Mouse (Mus musculus) limb, embryonic 12.5 days (tissue): ENCODE measurements around the gene Iqcf5. TPM values are rescaled to one million over a fixed set of nuclear protein-coding genes. Genes with fewer than 3 reads are reported as not detected.

Experiments used
- ATAC-seq: fragments of 200-750 bp; cut with Nextera tagmentation; 2 replicates; pipeline ENCODE4 v1.8.0; 2017; ENCODE audit warnings: low read depth, moderate TSS enrichment; ENCODE audit not compliant: insufficient number of reproducible peaks, insufficient read depth, low FRiP score, low TSS enrichment
- H3K27ac ChIP-seq: fragments of 300-500 bp; sonication (generic); 2 replicates; pipeline ENCODE4 v1.5.1; 2016; ENCODE audit warnings: mild to moderate bottlenecking, moderate library complexity
- H3K27me3 ChIP-seq: fragments of 300-500 bp; sonication (generic); 2 replicates; pipeline ENCODE4 v1.6.1; 2016; ENCODE audit warnings: mild to moderate bottlenecking, moderate library complexity
- H3K36me3 ChIP-seq: fragments of 300-500 bp; sonication (generic); 2 replicates; pipeline ENCODE4 v1.6.1; 2016; ENCODE audit warnings: mild to moderate bottlenecking, moderate library complexity
- H3K4me1 ChIP-seq: fragments of 300-500 bp; sonication (generic); replicated peaks from 2 replicates; pipeline ENCODE4 v1.6.1; 2016
- H3K4me2 ChIP-seq: fragments of 300-500 bp; sonication (generic); 2 replicates; pipeline ENCODE4 v1.6.1; 2016; ENCODE audit warnings: mild to moderate bottlenecking, moderate library complexity
- H3K4me3 ChIP-seq: fragments of 300-500 bp; sonication (generic); replicated peaks from 2 replicates; pipeline ENCODE4 v1.5.1; 2016; ENCODE audit warnings: mild to moderate bottlenecking
- H3K9ac ChIP-seq: fragments of 300-500 bp; sonication (generic); replicated peaks from 2 replicates; pipeline ENCODE4 v1.6.1; 2016; ENCODE audit warnings: mild to moderate bottlenecking, moderate library complexity
- H3K9me3 ChIP-seq: fragments of 300-500 bp; sonication (generic); 2 replicates; pipeline ENCODE4 v1.6.1; 2016; ENCODE audit warnings: mild to moderate bottlenecking, moderate library complexity
- WGBS: fragments of 180-500 bp; shearing (Covaris S2); methylation state at CpG from one replicate; pipeline ENCODE4 v1.1.7; 2016; 5-methylcytosine and 5-hydroxymethylcytosine counted together
- polyA plus RNA-seq: library from polyadenylated mRNA; unstranded; fragments of >200 nt; fragmentation: Nextera tagmentation; extraction: Ambion mirVana; gene quantifications from 2 replicates; pipeline ENCODE4 v1.2.1, GENCODE M21; 2016

The Iqcf5 gene
- polyA plus RNA-seq, 1 experiment from 2014 or later = not detected

- H3K4me2 ChIP-seq = no peak overlapping the region
- no peaks in the 10 kb centered on the region for H3K27me3 ChIP-seq
- 63% methylated on average over 6 of the region's 6 CpGs for WGBS
- no peak for ATAC-seq
- no peak overlapping the region for H3K9ac ChIP-seq
- H3K9me3 ChIP-seq = no peaks in the 10 kb centered on the region
- no peaks in the 10 kb centered on the region for H3K4me1 ChIP-seq
- H3K4me3 ChIP-seq = no peak overlapping the region
- no peak overlapping the region for H3K27ac ChIP-seq
- H3K36me3 ChIP-seq = no peaks in the 10 kb centered on the region
These were observed 807 bp upstream of the Iqcf5 start for GRCm38 (mm10) chr9:106513566-106513965.

- Histone ChIP-seq H3K9me3 (no peaks in the 10 kb centered on the region), H3K27me3 (no peaks in the 10 kb centered on the region), H3K4me2 (no peak overlapping the region), H3K36me3 (no peaks in the 10 kb centered on the region), H3K4me1 (no peaks in the 10 kb centered on the region), H3K27ac (no peak overlapping the region), H3K4me3 (no peak overlapping the region), H3K9ac (no peak overlapping the region)
- WGBS = 74% methylated on average over 2 of the region's 2 CpGs
- ATAC-seq = no peak
These were observed 5.1 kb downstream of the Iqcf5 start for GRCm38 (mm10) chr9:106519433-106519832.

GRCm38 (mm10) chr9:106519909-106520308 lies 5.5 kb downstream of the Iqcf5 start:
- H3K4me2 ChIP-seq = no peak overlapping the region
- no peaks in the 10 kb centered on the region for H3K36me3 ChIP-seq
- H3K9me3 ChIP-seq = no peaks in the 10 kb centered on the region
- H3K9ac ChIP-seq = no peak overlapping the region
- ATAC-seq = no peak
- no peak overlapping the region for H3K27ac ChIP-seq
- no peaks in the 10 kb centered on the region for H3K27me3 ChIP-seq
- no peak overlapping the region for H3K4me3 ChIP-seq
- WGBS = 79% methylated on average over 8 of the region's 8 CpGs
- no peaks in the 10 kb centered on the region for H3K4me1 ChIP-seq

- 0 out of 2 replicates have a peak, but pooled peaks have one; percentile 52 for ATAC-seq
- Histone ChIP-seq H3K27me3 (no peaks in the 10 kb centered on the region), H3K4me2 (no peak overlapping the region), H3K27ac (no peak overlapping the region), H3K9me3 (no peaks in the 10 kb centered on the region), H3K9ac (no peak overlapping the region), H3K4me3 (no peak overlapping the region), H3K36me3 (no peaks in the 10 kb centered on the region), H3K4me1 (no peaks in the 10 kb centered on the region)
- WGBS = 34% methylated on average over 3 of the region's 3 CpGs
These were observed 17.5 kb downstream of the Iqcf5 start for GRCm38 (mm10) chr9:106531833-106532232.

GRCm38 (mm10) chr9:106534296-106534695 lies 19.9 kb downstream of the Iqcf5 start:
- Histone ChIP-seq H3K4me2 (no peak overlapping the region), H3K9me3 (no peaks in the 10 kb centered on the region), H3K4me1 (no peaks in the 10 kb centered on the region), H3K27me3 (no peaks in the 10 kb centered on the region), H3K4me3 (no peak overlapping the region), H3K9ac (no peak overlapping the region), H3K27ac (no peak overlapping the region), H3K36me3 (no peaks in the 10 kb centered on the region)
- ATAC-seq = no peak
- WGBS = 92% methylated on average over 7 of the region's 7 CpGs

GRCm38 (mm10) chr9:106534975-106535374 lies 20.6 kb downstream of the Iqcf5 start:
- ATAC-seq = no peak
- Histone ChIP-seq H3K36me3 (no peaks in the 10 kb centered on the region), H3K27me3 (no peaks in the 10 kb centered on the region), H3K9me3 (no peaks in the 10 kb centered on the region), H3K4me2 (no peak overlapping the region), H3K4me3 (no peak overlapping the region), H3K9ac (no peak overlapping the region), H3K27ac (no peak overlapping the region), H3K4me1 (no peaks in the 10 kb centered on the region)
- 88% methylated on average over 11 of the region's 11 CpGs for WGBS

- Histone ChIP-seq H3K4me2 (no peak within 1 kb of the TSS), H3K27me3 (no peaks in the 10 kb centered on the region), H3K9me3 (no peaks in the 10 kb centered on the region), H3K4me3 (no peak within 1 kb of the TSS), H3K9ac (no peak within 1 kb of the TSS), H3K4me1 (no peaks in the 10 kb centered on the region), H3K27ac (no peak within 1 kb of the TSS), H3K36me3 (no peaks in the 10 kb centered on the region)
- no peak for ATAC-seq
- WGBS = 89% methylated on average over 5 of the region's 5 CpGs
These were observed 47.2 kb downstream of the Iqcf5 start, which contains the start of gene Iqcf3 for GRCm38 (mm10) chr9:106561531-106561930. TSS of gene Iqcf3 (minus strand) at chr9:106561631.

- Histone ChIP-seq H3K9ac (no peak overlapping the region), H3K36me3 (no peaks in the 10 kb centered on the region), H3K4me2 (no peak overlapping the region), H3K4me1 (no peaks in the 10 kb centered on the region), H3K4me3 (no peak overlapping the region), H3K27me3 (no peaks in the 10 kb centered on the region), H3K27ac (no peak overlapping the region), H3K9me3 (no peaks in the 10 kb centered on the region)
- no peak for ATAC-seq
- 92% methylated on average over 11 of the region's 11 CpGs for WGBS
These were observed 47.9 kb downstream of the Iqcf5 start for GRCm38 (mm10) chr9:106562291-106562690.

GRCm38 (mm10) chr9:106564025-106564424 lies 49.7 kb downstream of the Iqcf5 start:
- Histone ChIP-seq H3K9ac (no peak overlapping the region), H3K4me3 (no peak overlapping the region), H3K4me2 (no peak overlapping the region), H3K27ac (no peak overlapping the region), H3K36me3 (no peaks in the 10 kb centered on the region), H3K4me1 (no peaks in the 10 kb centered on the region), H3K27me3 (no peaks in the 10 kb centered on the region), H3K9me3 (no peaks in the 10 kb centered on the region)
- 79% methylated on average over 8 of the region's 8 CpGs for WGBS
- no peak for ATAC-seq

Other genes with a start within 250 kb of the Iqcf5 start
- gene Poc1a, start 233.5 kb upstream of the Iqcf5 start, polyA plus RNA-seq = 30.3 and 31.5 TPM in 2 replicates
- 53.7 and 58.9 TPM in 2 replicates for gene Dusp7, start 145.9 kb upstream of the Iqcf5 start, polyA plus RNA-seq
- gene Rpl29, start 85.1 kb upstream of the Iqcf5 start, polyA plus RNA-seq = 938 and 976 TPM in 2 replicates
- 45.0 and 51.1 TPM in 2 replicates for gene Acy1, start 76.3 kb upstream of the Iqcf5 start, polyA plus RNA-seq
- 10.6 and 16.1 TPM in 2 replicates for gene Abhd14b, start 67.1 kb upstream of the Iqcf5 start, polyA plus RNA-seq
- 56.0 and 57.8 TPM in 2 replicates for gene Abhd14a, start 66.9 kb upstream of the Iqcf5 start, polyA plus RNA-seq
- 172 and 176 TPM in 2 replicates for gene Pcbp4, start 61.3 kb upstream of the Iqcf5 start, polyA plus RNA-seq
- gene Gpr62, start 48.6 kb upstream of the Iqcf5 start, polyA plus RNA-seq = 0.65 and 0.90 TPM in 2 replicates
- 59.0 and 61.1 TPM in 2 replicates for gene Rrp9, start 38.6 kb upstream of the Iqcf5 start, polyA plus RNA-seq
- 2.8 and 3.5 TPM in 2 replicates for gene Parp3, start 37.6 kb upstream of the Iqcf5 start, polyA plus RNA-seq
- not detected in 2 replicates for gene Iqcf1, start 14.6 kb upstream of the Iqcf5 start, polyA plus RNA-seq
- not detected in 2 replicates for gene Iqcf3, start 47.1 kb downstream of the Iqcf5 start, polyA plus RNA-seq
- gene Iqcf4, start 56.4 kb downstream of the Iqcf5 start, polyA plus RNA-seq = not detected in 2 replicates
- not detected in 2 replicates for gene Iqcf6, start 112.0 kb downstream of the Iqcf5 start, polyA plus RNA-seq
- not detected in 2 replicates for gene Grm2, start 141.5 kb downstream of the Iqcf5 start, polyA plus RNA-seq
- 36.8 and 37.6 TPM in 2 replicates for gene Tex264, start 171.4 kb downstream of the Iqcf5 start, polyA plus RNA-seq